Mouse (Mus musculus) stomach, embryonic 14.5 days (tissue): ENCODE measurements around the gene Tssc4. TPM values are rescaled to one million over a fixed set of nuclear protein-coding genes. Genes with fewer than 3 reads are reported as not detected.
A peak's percentile ranks its signal among the peaks of the same experiment; 100 is the strongest.

Experiments used
- ATAC-seq: fragments of 200-750 bp; cut with Nextera tagmentation; 2 replicates; pipeline ENCODE4 v1.8.0; 2017; ENCODE audit warnings: low read depth, moderate TSS enrichment; ENCODE audit not compliant: insufficient number of reproducible peaks, insufficient read depth, low FRiP score
- H3K27ac ChIP-seq: fragments of 300-500 bp; sonication (generic); 2 replicates; pipeline ENCODE4 v1.5.1; 2014; ENCODE audit warnings: mild to moderate bottlenecking, low read length, moderate library complexity, mixed read lengths
- H3K27me3 ChIP-seq: fragments of 300-500 bp; sonication (generic); 2 replicates; pipeline ENCODE4 v1.6.1; 2014; ENCODE audit warnings: low read length, control low read depth, mixed read lengths; ENCODE audit not compliant: control insufficient read depth, insufficient read depth
- H3K36me3 ChIP-seq: fragments of 300-500 bp; sonication (generic); 2 replicates; pipeline ENCODE4 v1.6.1; 2014; ENCODE audit warnings: mild to moderate bottlenecking, control low read depth, low read length, moderate library complexity, mixed read lengths; ENCODE audit not compliant: control insufficient read depth, insufficient read depth
- H3K4me1 ChIP-seq: fragments of 300-500 bp; sonication (generic); 2 replicates; pipeline ENCODE4 v1.6.1; 2014; ENCODE audit warnings: low read length, control low read depth, mixed read lengths; ENCODE audit not compliant: control insufficient read depth, insufficient read depth
- H3K4me2 ChIP-seq: fragments of 300-500 bp; sonication (generic); replicated peaks from 2 replicates; pipeline ENCODE4 v1.6.1; 2014; ENCODE audit warnings: low read depth, low read length, control low read depth
- H3K4me3 ChIP-seq: fragments of 300-500 bp; sonication (generic); 2 replicates; pipeline ENCODE4 v1.5.1; 2014; ENCODE audit warnings: low read depth, low read length, control low read depth
- H3K9ac ChIP-seq: fragments of 300-500 bp; sonication (generic); replicated peaks from 2 replicates; pipeline ENCODE4 v1.6.1; 2014; ENCODE audit warnings: low read depth, mild to moderate bottlenecking, control low read depth, low read length, moderate library complexity, mixed read lengths
- H3K9me3 ChIP-seq: fragments of 300-500 bp; sonication (generic); 2 replicates; pipeline ENCODE4 v1.6.1; 2016; ENCODE audit warnings: low read depth, low read length, control low read depth; ENCODE audit not compliant: control insufficient read depth
- WGBS: fragments of 180-500 bp; shearing (Covaris S2); extraction: QIAGEN DNeasy Blood & Tissue Kit; methylation state at CpG from one replicate; pipeline ENCODE4 v1.1.7; 2014; 5-methylcytosine and 5-hydroxymethylcytosine counted together
- polyA plus RNA-seq: library from polyadenylated mRNA; unstranded; fragments of >200 nt; fragmentation: Nextera tagmentation; extraction: Ambion mirVana; gene quantifications from 2 replicates; pipeline ENCODE4 v1.2.1, GENCODE M21; 2014

Gene Tssc4
- polyA plus RNA-seq, 1 experiment from 2014 or later: 61.3 TPM

DNA sequence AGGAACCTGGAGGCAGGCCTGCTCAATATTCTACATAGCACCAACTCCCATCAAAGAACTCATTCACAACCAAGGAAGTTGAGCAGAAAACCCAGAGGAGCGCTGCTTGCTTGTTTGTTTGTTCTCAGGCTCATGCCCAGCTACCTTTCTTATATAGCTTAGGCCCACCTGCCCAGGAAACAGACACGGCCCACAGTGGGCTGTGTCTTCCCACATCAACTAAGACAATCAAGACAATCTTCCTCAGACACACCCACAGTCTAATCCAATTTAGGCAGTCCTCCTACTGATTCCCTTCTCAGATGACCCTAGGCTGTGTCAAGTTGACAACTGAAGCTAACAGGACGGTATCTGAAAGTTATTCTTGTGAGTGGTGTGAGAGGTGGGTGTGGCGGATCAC, 37.0 kb downstream of the Tssc4 start, which contains the start of gene Kcnq1:
Gene Kcnq1, plus strand, starts transcription at position 301 of the 400 bp plus-strand sequence.
- WGBS: 72% methylated on average over 4 of the region's 4 CpGs
- peaks cover 10% of the 10 kb centered on the region; the same call in 1 of the 2 replicates for H3K4me1 ChIP-seq
- H3K27ac ChIP-seq: no peak within 1 kb of the TSS
- peak within 1 kb of the TSS; percentile 77 for H3K4me2 ChIP-seq
- peaks cover 22% of the 10 kb centered on the region for H3K27me3 ChIP-seq
- H3K4me3 ChIP-seq: peak within 1 kb of the TSS; percentile 38
- ATAC-seq: no peak
- peak within 1 kb of the TSS; percentile 30; the same call in 1 of the 2 replicates for H3K9ac ChIP-seq
- H3K9me3 ChIP-seq: no peaks in the 10 kb centered on the region
- no peaks in the 10 kb centered on the region for H3K36me3 ChIP-seq

DNA sequence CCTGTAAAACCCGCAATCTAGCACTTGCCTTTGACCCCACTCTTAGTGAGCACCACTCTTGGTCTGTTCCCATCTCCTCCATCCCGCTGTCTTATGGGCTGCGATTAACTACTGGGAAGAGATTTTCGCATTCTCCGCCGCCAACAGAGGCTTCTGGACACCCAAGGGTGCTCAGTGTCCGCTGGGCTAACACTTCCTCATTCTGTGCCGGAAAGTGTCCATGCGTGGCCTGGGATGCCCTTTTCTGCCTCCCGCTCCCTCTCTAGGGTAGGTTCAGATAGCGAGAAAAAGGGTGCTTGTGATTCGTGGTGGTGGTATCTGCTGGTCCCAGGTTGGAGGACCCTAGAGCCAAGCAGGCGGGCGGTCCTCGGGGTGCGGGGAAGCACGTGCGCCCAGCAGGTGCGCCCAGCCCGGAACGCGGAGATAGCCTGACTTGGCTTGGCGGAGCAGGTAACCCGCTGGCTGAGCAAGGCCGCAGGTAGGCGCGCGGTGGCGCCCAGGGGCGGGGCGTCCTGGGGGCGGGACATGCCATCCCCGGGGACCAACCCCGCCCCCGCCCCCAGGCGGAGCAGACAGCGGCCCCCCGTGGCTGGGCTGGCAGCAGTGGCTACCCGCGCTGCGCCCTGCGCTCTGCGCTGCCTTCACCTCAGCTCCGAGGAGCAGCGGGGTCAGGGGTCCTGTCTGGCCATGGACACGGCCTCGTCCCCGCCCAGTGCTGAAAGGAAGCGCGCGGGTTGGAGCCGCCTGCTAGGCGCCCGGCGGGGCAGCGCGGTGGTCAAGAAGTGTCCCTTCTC, 37.8 kb downstream of the Tssc4 start:
- Histone ChIP-seq H3K4me2 (peak overlapping the region; percentile 77), H3K27me3 (peaks cover 22% of the 10 kb centered on the region), H3K9me3 (no peaks in the 10 kb centered on the region), H3K9ac (peak overlapping the region; percentile 30; the same call in 1 of the 2 replicates), H3K4me3 (peak overlapping the region; percentile 38), H3K36me3 (no peaks in the 10 kb centered on the region), H3K4me1 (peaks cover 10% of the 10 kb centered on the region; the same call in 1 of the 2 replicates), H3K27ac (no peak overlapping the region)
- WGBS: 6% methylated on average over 57 of the region's 57 CpGs
- peak; percentile 65 for ATAC-seq

DNA sequence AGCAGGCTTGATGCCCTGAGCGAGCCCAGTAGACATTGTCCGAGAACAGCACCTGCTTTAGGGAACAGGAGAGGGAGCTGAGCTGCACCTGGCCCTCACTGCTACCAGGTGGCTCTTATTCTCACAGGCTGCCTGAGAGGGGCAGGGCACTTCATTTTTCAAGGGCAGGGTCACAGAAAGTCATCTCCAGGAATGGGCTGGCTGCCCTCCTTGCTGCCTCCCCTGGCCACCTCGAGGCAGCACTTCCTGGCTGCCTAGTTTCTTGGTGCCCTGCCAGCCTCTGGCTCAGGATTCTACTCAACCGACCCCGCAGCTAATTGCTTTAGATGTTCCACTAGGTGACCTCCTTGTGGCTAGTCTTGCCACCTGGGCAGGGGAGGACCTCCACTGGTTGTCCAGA, 39.2 kb downstream of the Tssc4 start:
- no peak overlapping the region for H3K4me2 ChIP-seq
- no peak overlapping the region for H3K27ac ChIP-seq
- H3K27me3 ChIP-seq: peaks cover 22% of the 10 kb centered on the region
- H3K4me3 ChIP-seq: no peak overlapping the region
- 31% methylated on average over 5 of the region's 5 CpGs for WGBS
- no peaks in the 10 kb centered on the region for H3K36me3 ChIP-seq
- ATAC-seq: no peak
- H3K9me3 ChIP-seq: no peaks in the 10 kb centered on the region
- H3K9ac ChIP-seq: no peak overlapping the region
- peaks cover 10% of the 10 kb centered on the region; the same call in 1 of the 2 replicates for H3K4me1 ChIP-seq

DNA sequence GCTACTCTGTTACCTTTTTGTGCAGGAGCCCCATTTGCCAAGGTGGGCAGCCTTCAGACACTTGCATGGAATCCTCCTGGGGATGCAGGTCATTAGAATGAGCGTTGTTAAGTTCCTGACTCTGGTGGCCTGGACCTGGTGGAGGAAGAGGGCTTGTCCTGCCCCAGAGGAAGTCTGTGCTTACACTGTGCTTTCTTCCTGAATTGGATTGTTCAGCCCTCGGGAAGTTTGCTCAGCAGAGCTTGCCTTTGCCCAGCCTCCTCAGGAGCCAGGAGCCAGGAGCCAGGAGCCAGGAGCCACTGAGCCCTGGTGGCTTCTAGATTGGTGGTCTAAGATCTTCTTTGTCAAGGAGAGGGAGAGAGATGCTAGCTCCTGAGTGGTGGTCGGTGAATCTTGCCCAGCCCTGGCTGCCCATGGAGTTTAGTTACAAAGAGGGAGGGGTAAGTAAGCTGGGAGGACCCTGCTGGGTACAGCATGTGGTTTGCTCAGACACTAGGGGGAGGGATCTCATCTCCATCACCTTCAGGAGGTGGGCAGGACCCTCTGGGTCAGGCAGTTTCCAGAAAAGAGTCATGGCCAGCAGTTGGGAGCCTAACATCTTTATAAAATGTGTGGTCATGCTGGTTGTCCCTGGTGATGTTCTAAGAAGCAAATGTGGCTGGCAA, 40.1 kb downstream of the Tssc4 start:
- ATAC-seq: no peak
- no peak overlapping the region for H3K4me3 ChIP-seq
- no peak overlapping the region for H3K4me2 ChIP-seq
- 30% methylated on average over 3 of the region's 3 CpGs for WGBS
- no peaks in the 10 kb centered on the region for H3K9me3 ChIP-seq
- no peak overlapping the region for H3K27ac ChIP-seq
- H3K27me3 ChIP-seq: peaks cover 22% of the 10 kb centered on the region
- no peak overlapping the region for H3K9ac ChIP-seq
- peaks cover 10% of the 10 kb centered on the region; the same call in 1 of the 2 replicates for H3K4me1 ChIP-seq
- H3K36me3 ChIP-seq: no peaks in the 10 kb centered on the region

DNA sequence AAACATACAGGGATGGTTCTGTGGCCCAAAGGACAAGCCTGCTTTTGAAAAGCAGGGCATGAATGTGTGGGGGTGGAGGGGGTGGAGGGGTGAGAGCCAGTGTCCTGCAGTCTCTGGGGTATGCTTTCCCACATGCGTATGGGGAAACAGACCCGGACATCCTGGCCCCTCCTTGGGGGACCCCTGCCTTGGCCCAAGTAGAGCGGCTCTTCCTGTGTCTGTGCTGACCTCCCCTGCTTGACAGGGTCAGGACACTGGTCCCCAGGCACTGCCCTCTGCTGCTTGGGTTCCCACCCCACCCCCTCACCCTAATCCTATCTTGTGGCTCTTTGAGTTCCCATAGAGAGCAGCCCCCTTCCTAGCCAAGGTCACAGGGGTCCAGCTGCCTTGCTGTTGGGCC, 40.6 kb downstream of the Tssc4 start:
- peaks cover 22% of the 10 kb centered on the region for H3K27me3 ChIP-seq
- no peak overlapping the region for H3K4me2 ChIP-seq
- no peaks in the 10 kb centered on the region; the same call in 1 of the 2 replicates for H3K9me3 ChIP-seq
- no peaks in the 10 kb centered on the region for H3K36me3 ChIP-seq
- WGBS: 63% methylated on average over 3 of the region's 3 CpGs
- no peak overlapping the region for H3K4me3 ChIP-seq
- peaks cover 10% of the 10 kb centered on the region; the same call in 1 of the 2 replicates for H3K4me1 ChIP-seq
- ATAC-seq: no peak
- H3K9ac ChIP-seq: no peak overlapping the region
- no peak overlapping the region for H3K27ac ChIP-seq

DNA sequence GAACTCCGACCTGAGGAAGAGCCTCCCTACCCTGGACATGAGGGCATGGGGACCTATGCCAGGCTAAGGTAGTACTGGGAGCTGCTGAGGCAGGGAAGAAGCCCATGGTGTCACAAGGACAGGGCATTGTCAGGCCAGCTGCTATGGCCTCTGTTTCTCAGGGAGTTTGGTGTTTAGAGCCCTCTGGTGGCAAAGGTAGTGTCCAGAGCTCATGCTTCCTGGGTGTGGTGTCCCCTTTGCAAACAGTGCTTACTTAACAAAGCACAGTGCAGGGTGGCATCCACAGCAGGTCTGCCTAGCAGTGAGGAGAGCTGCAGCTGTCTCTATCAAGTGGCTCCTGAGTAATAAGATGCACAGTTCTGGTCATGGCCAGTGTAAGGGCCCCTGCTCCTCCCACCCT, 41.8 kb downstream of the Tssc4 start:
- no peaks in the 10 kb centered on the region for H3K36me3 ChIP-seq
- no peak overlapping the region for H3K4me3 ChIP-seq
- H3K4me1 ChIP-seq: peaks cover 10% of the 10 kb centered on the region; the same call in 1 of the 2 replicates
- no peak overlapping the region for H3K9ac ChIP-seq
- no peaks in the 10 kb centered on the region; the same call in 1 of the 2 replicates for H3K9me3 ChIP-seq
- no peak overlapping the region for H3K27ac ChIP-seq
- ATAC-seq: no peak
- H3K27me3 ChIP-seq: peaks cover 22% of the 10 kb centered on the region
- H3K4me2 ChIP-seq: no peak overlapping the region
- 76% methylated on average over 1 of the region's 1 CpGs for WGBS

DNA sequence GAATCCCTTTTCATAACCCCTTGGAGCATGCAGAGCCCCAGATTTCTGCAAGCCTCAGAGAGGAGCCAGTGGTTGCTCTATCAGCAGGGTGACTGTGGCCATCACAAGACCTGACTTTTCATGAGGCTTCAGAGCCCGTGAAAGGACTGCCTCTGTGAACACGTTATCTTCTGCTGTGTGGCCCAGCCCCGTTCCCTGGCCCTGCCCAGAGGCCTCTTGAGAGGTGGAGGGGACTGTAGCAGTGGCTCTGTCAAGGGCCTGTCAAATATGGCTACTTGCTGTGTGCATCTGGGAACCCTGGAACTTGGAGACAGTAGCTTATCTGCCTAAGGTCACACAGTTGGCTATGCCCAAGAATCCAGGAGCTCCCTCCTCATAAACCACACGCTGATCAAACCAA, 42.7 kb downstream of the Tssc4 start:
- no peaks in the 10 kb centered on the region; the same call in 1 of the 2 replicates for H3K9me3 ChIP-seq
- peaks cover 9% of the 10 kb centered on the region; the same call in 1 of the 2 replicates for H3K4me1 ChIP-seq
- H3K4me2 ChIP-seq: no peak overlapping the region
- H3K4me3 ChIP-seq: no peak overlapping the region
- no peaks in the 10 kb centered on the region for H3K36me3 ChIP-seq
- WGBS: 56% methylated on average over 4 of the region's 4 CpGs
- H3K9ac ChIP-seq: no peak overlapping the region
- no peak overlapping the region for H3K27ac ChIP-seq
- H3K27me3 ChIP-seq: peaks cover 17% of the 10 kb centered on the region
- ATAC-seq: no peak

DNA sequence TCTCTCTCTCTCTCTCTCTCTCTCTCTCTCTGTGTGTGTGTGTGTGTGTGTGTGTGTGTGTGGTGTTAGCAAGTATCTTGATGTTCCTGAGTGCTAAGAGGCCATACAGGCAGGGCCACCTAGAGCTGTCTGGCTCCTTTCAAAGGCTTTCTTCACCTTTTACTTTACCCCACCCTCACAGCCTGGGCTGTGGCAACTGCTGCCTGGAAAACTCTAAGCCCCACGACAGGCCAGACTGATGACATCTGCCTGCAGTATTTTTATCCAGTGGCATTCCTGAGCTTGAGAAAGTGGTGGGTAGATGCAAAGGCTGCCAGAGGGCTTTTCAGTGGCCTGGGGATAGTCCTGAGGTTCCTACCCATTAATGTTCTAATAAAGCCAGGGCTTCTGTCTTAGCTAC, 43.3 kb downstream of the Tssc4 start:
- Histone ChIP-seq H3K27me3 (peaks cover 10% of the 10 kb centered on the region), H3K4me1 (peaks cover 3% of the 10 kb centered on the region; the same call in 1 of the 2 replicates), H3K27ac (no peak overlapping the region), H3K36me3 (no peaks in the 10 kb centered on the region), H3K9ac (no peak overlapping the region), H3K4me3 (no peak overlapping the region), H3K4me2 (no peak overlapping the region), H3K9me3 (no peaks in the 10 kb centered on the region; the same call in 1 of the 2 replicates)
- 20% methylated on average over 1 of the region's 1 CpGs for WGBS
- no peak for ATAC-seq
